Mouse (Mus musculus) midbrain, postnatal 0 days (tissue): ENCODE results near the gene Mpdz. TPM values are rescaled to one million over a fixed set of nuclear protein-coding genes. Genes with fewer than 3 reads are reported as not detected.

ENCODE experiments used
- ATAC-seq: fragments of 200-750 bp; cut with Nextera tagmentation; 2 replicates; pipeline ENCODE4 v1.8.0; 2017; ENCODE audit warnings: moderate number of reproducible peaks, mild to moderate bottlenecking, moderate TSS enrichment, moderate library complexity; ENCODE audit not compliant: low FRiP score
- DNase-seq: peaks from one replicate; pipeline ENCODE4 v3.0.0-alpha.2; 2015; ENCODE audit warnings: low spot score
- H3K27ac ChIP-seq: fragments of 300-500 bp; sonication (generic); 2 replicates; pipeline ENCODE4 v1.5.1; 2014; ENCODE audit warnings: low read depth, mild to moderate bottlenecking, low read length, mixed read lengths
- H3K27me3 ChIP-seq: fragments of 300-500 bp; sonication (generic); 2 replicates; pipeline ENCODE4 v1.6.1; 2014; ENCODE audit warnings: low read length, control low read depth, mixed read lengths; ENCODE audit not compliant: insufficient read depth
- H3K36me3 ChIP-seq: fragments of 300-500 bp; sonication (generic); 2 replicates; pipeline ENCODE4 v1.6.1; 2014; ENCODE audit warnings: low read length, control low read depth, mixed read lengths; ENCODE audit not compliant: insufficient read depth
- H3K4me1 ChIP-seq: fragments of 300-500 bp; sonication (generic); 2 replicates; pipeline ENCODE4 v1.6.1; 2014; ENCODE audit warnings: mild to moderate bottlenecking, control low read depth, antibody characterized with exemption, low read length, mixed read lengths; ENCODE audit not compliant: insufficient read depth
- H3K4me2 ChIP-seq: fragments of 300-500 bp; sonication (generic); 2 replicates; pipeline ENCODE4 v1.6.1; 2014; ENCODE audit warnings: low read depth, mild to moderate bottlenecking, low read length, mixed read lengths; ENCODE audit not compliant: poor library complexity, severe bottlenecking
- H3K4me3 ChIP-seq: fragments of 300-500 bp; sonication (generic); 2 replicates; pipeline ENCODE4 v1.5.1; 2014; ENCODE audit warnings: low read depth, mild to moderate bottlenecking, low read length, moderate library complexity
- H3K9ac ChIP-seq: fragments of 300-500 bp; sonication (generic); replicated peaks from 2 replicates; pipeline ENCODE4 v1.6.1; 2014; ENCODE audit warnings: mild to moderate bottlenecking, low read length, moderate library complexity, mixed read lengths; ENCODE audit not compliant: poor library complexity, severe bottlenecking
- H3K9me3 ChIP-seq: fragments of 300-500 bp; sonication (generic); 2 replicates; pipeline ENCODE4 v1.6.1; 2016; ENCODE audit warnings: low read length, control low read depth
- CTCF ChIP-seq: IDR thresholded peaks from 2 replicates; pipeline ENCODE4 v1.5.1; 2016; ENCODE audit warnings: antibody characterized with exemption, mild to moderate bottlenecking
- WGBS: fragments of 180-500 bp; shearing (Covaris S2); extraction: QIAGEN DNeasy Blood & Tissue Kit; methylation state at CpG from one replicate; pipeline ENCODE4 v1.1.7; 2014; 5-methylcytosine and 5-hydroxymethylcytosine counted together
- polyA plus RNA-seq: library from polyadenylated mRNA; unstranded; fragments of >200 nt; fragmentation: Nextera tagmentation; extraction: Ambion mirVana; gene quantifications from 2 replicates; pipeline ENCODE4 v1.2.1, GENCODE M21; 2015
- total RNA-seq: library from RNA; depleted of rRNA; stranded (reverse); fragments of >200 nt; gene quantifications from 2 replicates; pipeline ENCODE4 v1.2.3, GENCODE M21; 2014

The Mpdz gene
- total and polyA plus RNA-seq, 2 experiments from 2014 or later = 8.4 to 23.7 TPM

DNA sequence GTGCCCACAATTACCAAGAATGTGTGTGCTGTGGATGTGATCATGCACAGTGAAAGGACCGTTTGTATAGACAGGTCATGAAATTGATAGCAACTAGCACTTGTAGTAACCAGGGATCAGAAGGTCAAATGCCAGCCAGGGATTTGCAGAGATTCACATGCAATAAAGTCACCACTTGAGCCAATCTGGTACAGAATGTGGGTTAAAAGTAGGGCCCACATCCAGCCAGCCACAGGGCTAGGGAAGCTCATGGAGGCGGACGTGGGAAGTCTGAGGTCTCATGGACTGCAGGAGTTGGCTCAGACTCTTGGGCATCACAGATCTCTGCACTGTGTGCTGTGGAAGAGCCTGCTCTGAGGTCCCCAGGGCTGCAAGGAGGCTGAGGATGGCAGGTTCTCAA lies 22.6 kb upstream of the Mpdz start:
- Histone ChIP-seq H3K36me3 (no peaks in the 10 kb centered on the region), H3K9ac (no peak overlapping the region), H3K27me3 (no peaks in the 10 kb centered on the region), H3K9me3 (no peaks in the 10 kb centered on the region), H3K4me3 (no peak overlapping the region), H3K4me1 (no peaks in the 10 kb centered on the region), H3K4me2 (no peak overlapping the region), H3K27ac (no peak overlapping the region)
- DNase-seq (no peak), ATAC-seq (no peak)
- no peak for TF ChIP-seq CTCF
- WGBS = 91% methylated on average over 3 of the region's 3 CpGs

DNA sequence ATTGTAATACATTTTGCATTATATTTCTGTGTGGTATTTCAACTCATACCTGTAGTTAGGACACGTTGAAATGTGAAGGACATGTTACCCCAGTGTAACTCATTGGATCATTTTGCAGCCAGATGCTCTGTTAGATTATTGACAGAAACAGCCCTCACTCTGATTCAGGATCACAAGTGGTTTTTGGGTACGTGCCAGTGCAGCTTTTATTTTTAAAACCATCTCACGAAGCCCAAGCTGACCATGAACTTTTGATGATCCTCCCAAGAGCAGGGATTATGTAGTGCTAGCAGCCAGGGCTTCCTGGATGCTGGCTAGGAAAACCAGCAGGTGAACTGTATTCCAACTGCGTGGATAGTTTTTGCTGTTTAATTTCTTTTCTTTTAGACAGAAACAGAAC lies 19.6 kb upstream of the Mpdz start:
- ATAC-seq (no peak), DNase-seq (peak; percentile 3)
- 61% methylated on average over 4 of the region's 4 CpGs for WGBS
- Histone ChIP-seq H3K4me3 (no peak overlapping the region), H3K9ac (no peak overlapping the region), H3K4me1 (no peaks in the 10 kb centered on the region), H3K27me3 (no peaks in the 10 kb centered on the region), H3K36me3 (no peaks in the 10 kb centered on the region), H3K27ac (no peak overlapping the region), H3K4me2 (no peak overlapping the region), H3K9me3 (no peaks in the 10 kb centered on the region)
- TF ChIP-seq CTCF = no peak

DNA sequence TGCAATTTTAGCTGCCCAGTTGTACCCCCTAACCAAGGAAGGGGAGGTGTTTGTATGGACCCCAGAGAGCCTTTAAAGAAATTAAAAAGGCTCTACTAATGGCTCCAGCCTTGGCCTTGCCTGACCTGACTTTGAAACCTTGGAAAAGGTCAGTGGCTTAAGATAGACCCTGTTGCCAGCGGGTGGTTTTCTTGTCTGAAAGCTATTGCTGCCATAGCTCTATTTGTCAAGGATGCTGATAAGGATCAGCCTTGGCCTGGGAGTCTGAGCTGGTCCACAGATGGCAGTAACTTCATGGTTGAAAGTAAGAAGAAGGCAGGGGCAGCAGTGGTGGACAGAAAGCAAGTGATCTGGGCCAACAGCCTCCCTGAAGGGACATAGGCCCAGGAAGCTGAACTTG lies 16.3 kb upstream of the Mpdz start:
- ATAC-seq = no peak
- 84% methylated on average over 1 of the region's 1 CpGs for WGBS
- no peaks in the 10 kb centered on the region for H3K36me3 ChIP-seq

DNA sequence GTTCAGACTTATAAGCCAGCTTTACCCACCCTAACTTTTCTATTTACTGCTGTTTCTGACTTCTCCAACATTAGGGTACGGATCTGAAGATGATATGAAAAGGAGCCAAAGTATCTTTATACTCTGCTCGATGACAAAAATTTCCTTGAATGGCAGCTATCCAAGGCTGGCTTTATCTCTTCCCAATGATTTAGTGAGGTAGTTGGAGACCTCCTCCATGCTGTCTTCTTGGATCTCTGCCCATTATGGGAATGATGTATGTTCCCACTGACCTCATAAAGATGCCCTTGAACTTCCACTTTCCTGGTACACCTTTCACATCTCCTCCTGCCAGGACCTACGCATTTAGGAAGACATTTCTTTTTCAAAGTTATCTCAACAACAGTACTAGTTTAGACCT lies 11.2 kb upstream of the Mpdz start:
- Histone ChIP-seq H3K27me3 (no peaks in the 10 kb centered on the region), H3K9ac (no peak overlapping the region), H3K4me1 (no peaks in the 10 kb centered on the region), H3K9me3 (no peaks in the 10 kb centered on the region), H3K4me3 (no peak overlapping the region), H3K4me2 (no peak overlapping the region), H3K27ac (no peak overlapping the region), H3K36me3 (no peaks in the 10 kb centered on the region)
- DNase-seq (no peak), ATAC-seq (no peak)
- no peak for TF ChIP-seq CTCF
- 88% methylated on average over 3 of the region's 3 CpGs for WGBS

More for the DNA sequence above, 16.3 kb upstream of the Mpdz start:
- Histone ChIP-seq H3K4me2 (no peak overlapping the region), H3K9me3 (no peaks in the 10 kb centered on the region), H3K27ac (no peak overlapping the region), H3K4me1 (no peaks in the 10 kb centered on the region), H3K27me3 (no peaks in the 10 kb centered on the region), H3K9ac (no peak overlapping the region), H3K4me3 (no peak overlapping the region)
- no peak for TF ChIP-seq CTCF
- DNase-seq = no peak

DNA sequence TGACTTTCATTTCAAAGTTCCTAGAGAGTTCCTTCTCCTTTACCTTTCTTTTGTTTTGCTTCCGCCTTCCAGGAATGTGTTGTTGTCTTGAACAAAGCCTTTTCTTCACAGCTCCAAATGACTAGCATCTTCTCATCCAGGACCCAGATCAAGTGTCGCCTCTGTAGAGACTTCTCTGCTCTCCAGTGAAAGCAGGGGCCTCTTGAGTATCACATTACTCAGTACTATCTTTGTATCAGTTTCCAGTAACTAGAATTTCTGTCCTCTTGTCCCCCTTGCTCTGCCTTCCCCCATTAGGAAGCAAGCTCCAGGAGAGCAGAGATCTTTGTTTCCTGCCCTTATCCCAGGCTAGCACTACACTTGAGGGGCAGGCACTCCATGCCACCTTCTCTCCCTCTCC lies 9.6 kb upstream of the Mpdz start:
- DNase-seq (no peak), ATAC-seq (no peak)
- H3K9me3 ChIP-seq = no peaks in the 10 kb centered on the region
- no peak overlapping the region for H3K27ac ChIP-seq
- WGBS = 57% methylated on average over 2 of the region's 2 CpGs
- H3K4me1 ChIP-seq = no peaks in the 10 kb centered on the region
- no peak overlapping the region for H3K9ac ChIP-seq
- no peak overlapping the region for H3K4me3 ChIP-seq
- no peak for TF ChIP-seq CTCF
- no peaks in the 10 kb centered on the region for H3K36me3 ChIP-seq
- H3K27me3 ChIP-seq = no peaks in the 10 kb centered on the region
- no peak overlapping the region for H3K4me2 ChIP-seq

DNA sequence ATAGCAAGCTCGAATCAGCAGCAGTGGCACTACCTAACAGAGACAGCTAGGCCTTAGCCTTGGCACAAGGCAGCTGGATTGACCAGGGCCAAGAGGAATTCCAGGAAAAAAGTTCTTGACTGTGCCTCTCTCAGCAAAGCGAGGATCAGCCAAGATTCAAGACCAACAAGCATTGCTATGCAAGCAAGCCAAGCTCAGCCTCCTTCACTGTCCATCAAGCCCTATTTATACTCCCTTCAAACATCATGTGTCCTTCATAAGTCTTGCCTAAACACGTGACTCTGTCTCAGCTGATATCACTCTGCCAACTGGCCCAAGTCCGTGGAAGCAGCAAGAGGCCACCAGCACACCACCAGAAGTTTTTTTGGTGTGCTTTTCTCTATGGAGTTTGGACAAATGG lies 6.8 kb upstream of the Mpdz start:
- WGBS = 85% methylated on average over 4 of the region's 4 CpGs
- Histone ChIP-seq H3K27me3 (no peaks in the 10 kb centered on the region), H3K4me2 (no peak overlapping the region), H3K36me3 (no peaks in the 10 kb centered on the region), H3K27ac (no peak overlapping the region), H3K4me1 (no peaks in the 10 kb centered on the region), H3K9ac (no peak overlapping the region), H3K9me3 (no peaks in the 10 kb centered on the region), H3K4me3 (no peak overlapping the region)
- ATAC-seq = no peak
- no peak for TF ChIP-seq CTCF
- DNase-seq = no peak

DNA sequence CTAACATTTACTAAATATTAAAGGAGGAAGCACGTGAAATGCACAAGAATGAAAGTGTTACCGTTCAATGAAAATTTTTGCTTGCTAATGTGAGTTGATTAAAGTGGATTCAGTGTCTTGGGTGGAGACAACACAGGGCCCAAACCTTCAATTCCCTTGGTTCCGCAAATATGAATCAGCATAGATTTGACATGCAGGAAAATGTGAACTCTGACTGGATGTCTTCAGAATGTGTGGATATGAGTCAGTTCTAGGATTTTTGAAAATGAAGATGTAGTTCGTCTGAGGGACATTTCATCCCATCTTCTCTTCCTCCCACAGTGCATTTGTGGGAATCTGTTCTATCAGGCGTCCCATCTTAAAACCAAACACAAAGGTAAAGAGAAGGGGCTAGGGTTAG lies 951 bp upstream of the Mpdz start:
- 87% methylated on average over 5 of the region's 5 CpGs for WGBS
- H3K27me3 ChIP-seq = no peaks in the 10 kb centered on the region
- H3K4me3 ChIP-seq = no peak overlapping the region
- TF ChIP-seq CTCF = no peak
- no peak for DNase-seq
- no peak overlapping the region for H3K4me2 ChIP-seq
- no peaks in the 10 kb centered on the region for H3K9me3 ChIP-seq
- no peak for ATAC-seq
- H3K27ac ChIP-seq = no peak overlapping the region
- no peaks in the 10 kb centered on the region for H3K36me3 ChIP-seq
- no peak overlapping the region for H3K9ac ChIP-seq
- no peaks in the 10 kb centered on the region for H3K4me1 ChIP-seq
